Mouse (Mus musculus): Measurements from ENCODE around the gene Vmn1r72. TPM values are rescaled to one million over a fixed set of nuclear protein-coding genes. Genes with fewer than 3 reads are reported as not detected.
"Not testable (repeated sequence)": the region's sequence is repeated elsewhere in the genome, so short reads cannot be mapped to it uniquely, and the experiment has no call there.

The Vmn1r72 gene
- not detected in 2 replicates for polyA plus RNA-seq (2015; fragmentation: Nextera tagmentation; extraction: Ambion mirVana)

DNA sequence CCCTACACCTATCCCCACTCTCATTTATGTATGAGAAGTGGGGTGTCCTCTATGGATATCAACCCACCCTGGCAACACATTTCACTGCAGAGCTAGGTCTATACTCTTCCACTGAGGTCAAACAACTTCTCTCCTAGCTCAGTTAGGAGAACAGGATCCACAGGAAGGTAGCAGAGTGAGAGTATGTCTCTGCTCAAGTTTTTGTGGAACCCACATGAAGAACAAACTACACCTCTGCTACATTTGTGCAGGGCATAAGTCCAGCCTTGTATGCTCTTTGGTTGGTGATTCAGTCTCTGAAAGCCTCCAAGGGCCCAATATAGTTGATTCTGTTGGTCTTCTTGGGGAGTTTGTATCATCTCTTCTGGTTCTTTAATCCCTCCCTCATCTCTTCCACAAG lies at the start of gene Vmn1r72:
TSS of gene Vmn1r72 (minus strand) at position 101 of the 400 bp plus-strand sequence.
- not testable (repeated sequence) for H3K27me3 ChIP-seq (ENCODE audit: control insufficient read depth, insufficient read depth, low read length); H3K4me2 ChIP-seq (ENCODE audit: low read depth, low read length); H3K36me3 ChIP-seq (ENCODE audit: control insufficient read depth, insufficient read depth, low read length); H3K4me3 ChIP-seq (replicated peaks; ENCODE audit: low read length); H3K9ac ChIP-seq (ENCODE audit: low read length); H3K4me1 ChIP-seq (ENCODE audit: control insufficient read depth, insufficient read depth, low read length); ATAC-seq (ENCODE audit: insufficient read depth, low FRiP score); H3K27ac ChIP-seq (ENCODE audit: low read length); H3K9me3 ChIP-seq (replicated peaks; ENCODE audit: control insufficient read depth, low read length)

- H3K27ac ChIP-seq (ENCODE audit: low read length); ATAC-seq (ENCODE audit: insufficient read depth, low FRiP score); H3K36me3 ChIP-seq (ENCODE audit: control insufficient read depth, insufficient read depth, low read length); H3K9ac ChIP-seq (ENCODE audit: low read length); H3K4me3 ChIP-seq (replicated peaks; ENCODE audit: low read length); H3K4me2 ChIP-seq (ENCODE audit: low read depth, low read length); H3K27me3 ChIP-seq (ENCODE audit: control insufficient read depth, insufficient read depth, low read length); H3K4me1 ChIP-seq (ENCODE audit: control insufficient read depth, insufficient read depth, low read length); H3K9me3 ChIP-seq (replicated peaks; ENCODE audit: control insufficient read depth, low read length): not testable (repeated sequence)
- 11% methylated on average over 8 of the region's 8 CpGs for WGBS
Observed at GRCm38 (mm10) chr7:11617082-11617481, 62.9 kb downstream of the Vmn1r72 start.

Other genes starting within 250 kb of the Vmn1r72 start
- gene Zscan4-ps2, start 165.8 kb downstream of the Vmn1r72 start, polyA plus RNA-seq (2015; fragmentation: Nextera tagmentation; extraction: Ambion mirVana) = not detected in 2 replicates
- gene Zscan4-ps3, start 70.8 kb downstream of the Vmn1r72 start, polyA plus RNA-seq (2015; fragmentation: Nextera tagmentation; extraction: Ambion mirVana) = not detected in 2 replicates
- not detected in 2 replicates for gene Vmn1r73, start 50.1 kb upstream of the Vmn1r72 start, polyA plus RNA-seq (2015; fragmentation: Nextera tagmentation; extraction: Ambion mirVana)
- gene Vmn1r74, start 153.8 kb upstream of the Vmn1r72 start, polyA plus RNA-seq (2015; fragmentation: Nextera tagmentation; extraction: Ambion mirVana) = not detected in 2 replicates
- gene Vmn1r75, start 194.5 kb upstream of the Vmn1r72 start, polyA plus RNA-seq (2015; fragmentation: Nextera tagmentation; extraction: Ambion mirVana) = not detected in 2 replicates